Mouse (Mus musculus): ENCODE measurements around the gene Zfp934. TPM values are rescaled to one million over a fixed set of nuclear protein-coding genes. Genes with fewer than 3 reads are reported as not detected.

The Zfp934 gene
- 5.9 and 7.5 TPM in 2 replicates for polyA plus RNA-seq (2015; fragmentation: Nextera tagmentation; extraction: Ambion mirVana)

GRCm38 (mm10) chr13:62571099-62571498 is at the start of gene Zfp934:
Gene Zfp934, minus strand, starts transcription at chr13:62571199.

GRCm38 (mm10) chr13:62558189-62559110 is 12.5 kb downstream of the Zfp934 start, which contains the start of gene Zfp935:
Gene Zfp935, minus strand, starts transcription at chr13:62558511.

GRCm38 (mm10) chr13:62466424-62467334 is 104.3 kb downstream of the Zfp934 start, which contains the start of gene Gm49359:
Gene Gm49359, minus strand, starts transcription at chr13:62466832.

Small RNAs within 50 kb of the gene (microRNA-seq; reads per million reads assigned to microRNA genes)
- not detected for gene Gm22256

Other genes starting within 250 kb of the Zfp934 start
- 3.0 and 3.8 TPM in 2 replicates for gene Gm3604, start 188.0 kb downstream of the Zfp934 start, polyA plus RNA-seq (2015; fragmentation: Nextera tagmentation; extraction: Ambion mirVana)
- gene Gm49359, start 104.4 kb downstream of the Zfp934 start, polyA plus RNA-seq (2015; fragmentation: Nextera tagmentation; extraction: Ambion mirVana) = 6.9 and 8.2 TPM in 2 replicates
- not detected in 2 replicates for gene Zfp935, start 12.7 kb downstream of the Zfp934 start, polyA plus RNA-seq (2015; fragmentation: Nextera tagmentation; extraction: Ambion mirVana)
- gene 6720489N17Rik, start 53.0 kb upstream of the Zfp934 start, polyA plus RNA-seq (2015; fragmentation: Nextera tagmentation; extraction: Ambion mirVana) = 8.4 and 8.8 TPM in 2 replicates
- 14.8 and 20.0 TPM in 2 replicates for gene Platr25, start 189.5 kb upstream of the Zfp934 start, polyA plus RNA-seq (2015; fragmentation: Nextera tagmentation; extraction: Ambion mirVana)
- 3.9 TPM in 2 replicates for gene Gm5141, start 214.6 kb upstream of the Zfp934 start, polyA plus RNA-seq (2015; fragmentation: Nextera tagmentation; extraction: Ambion mirVana)